Mouse (Mus musculus) kidney, postnatal 0 days (tissue): ENCODE measurements around the gene Strip1. TPM values are rescaled to one million over a fixed set of nuclear protein-coding genes. Genes with fewer than 3 reads are reported as not detected.
A peak's percentile ranks its signal among the peaks of the same experiment; 100 is the strongest.

Source experiments
- ATAC-seq: fragments of 200-750 bp; cut with Nextera tagmentation; replicated peaks from 2 replicates; pipeline ENCODE4 v1.8.0; 2017; ENCODE audit warnings: low read depth, moderate number of reproducible peaks, moderate TSS enrichment, moderate library complexity; ENCODE audit not compliant: low FRiP score
- DNase-seq: peaks from one replicate; pipeline ENCODE4 v3.0.0-alpha.2; 2016; ENCODE audit warnings: low spot score
- H3K27ac ChIP-seq: fragments of 300-500 bp; sonication (generic); 2 replicates; pipeline ENCODE4 v1.5.1; 2014; ENCODE audit warnings: mild to moderate bottlenecking
- H3K27me3 ChIP-seq: fragments of 300-500 bp; sonication (generic); 2 replicates; pipeline ENCODE4 v1.6.1; 2014; ENCODE audit warnings: low read length, mixed read lengths; ENCODE audit not compliant: insufficient read depth
- H3K36me3 ChIP-seq: fragments of 300-500 bp; sonication (generic); 2 replicates; pipeline ENCODE4 v1.6.1; 2014; ENCODE audit warnings: low read length, mixed read lengths; ENCODE audit not compliant: insufficient read depth
- H3K4me1 ChIP-seq: fragments of 300-500 bp; sonication (generic); replicated peaks from 2 replicates; pipeline ENCODE4 v1.6.1; 2014; ENCODE audit warnings: antibody characterized with exemption, low read length, mixed read lengths; ENCODE audit not compliant: insufficient read depth
- H3K4me2 ChIP-seq: fragments of 300-500 bp; sonication (generic); 2 replicates; pipeline ENCODE4 v1.6.1; 2014; ENCODE audit warnings: mild to moderate bottlenecking, low read length, moderate library complexity, mixed read lengths
- H3K4me3 ChIP-seq: fragments of 300-500 bp; sonication (generic); replicated peaks from 2 replicates; pipeline ENCODE4 v1.5.1; 2014; ENCODE audit warnings: low read depth, low read length
- H3K9ac ChIP-seq: fragments of 300-500 bp; sonication (generic); 2 replicates; pipeline ENCODE4 v1.6.1; 2014; ENCODE audit warnings: low read depth, low read length
- H3K9me3 ChIP-seq: fragments of 300-500 bp; sonication (generic); replicated peaks from 2 replicates; pipeline ENCODE4 v1.6.1; 2016; ENCODE audit warnings: low read length, inconsistent platforms, mixed read lengths
- CTCF ChIP-seq: IDR thresholded peaks from 2 replicates; pipeline ENCODE4 v1.5.1; 2016; ENCODE audit warnings: antibody characterized with exemption, low read depth, mild to moderate bottlenecking, moderate library complexity
- WGBS: fragments of 180-500 bp; shearing (Covaris S2); extraction: QIAGEN DNeasy Blood & Tissue Kit; methylation state at CpG from one replicate; pipeline ENCODE4 v1.1.7; 2014; 5-methylcytosine and 5-hydroxymethylcytosine counted together
- polyA plus RNA-seq: library from polyadenylated mRNA; unstranded; fragments of >200 nt; fragmentation: Nextera tagmentation; extraction: Ambion mirVana; gene quantifications from 2 replicates; pipeline ENCODE4 v1.2.1, GENCODE M21; 2015

Strip1 gene
- polyA plus RNA-seq, 1 experiment from 2014 or later = 34.9 TPM

- 11% methylated on average over 22 of the region's 22 CpGs for WGBS
- H3K4me3 ChIP-seq = no peak overlapping the region
- H3K36me3 ChIP-seq = no peaks in the 10 kb centered on the region
- no peak for DNase-seq
- peaks cover 71% of the 10 kb centered on the region for H3K27me3 ChIP-seq
- no peak for ATAC-seq
- H3K4me2 ChIP-seq = no peak overlapping the region
- TF ChIP-seq CTCF = peak; percentile 23; the same call in 1 of the 2 replicates
- no peak overlapping the region for H3K9ac ChIP-seq
- no peaks in the 10 kb centered on the region for H3K9me3 ChIP-seq
- peaks cover 4% of the 10 kb centered on the region for H3K4me1 ChIP-seq
- no peak overlapping the region for H3K27ac ChIP-seq
Observed at GRCm38 (mm10) chr3:107597586-107598389, 33.7 kb downstream of the Strip1 start.

- no peak for DNase-seq
Observed at GRCm38 (mm10) chr3:107597134-107597533, 34.4 kb downstream of the Strip1 start.

GRCm38 (mm10) chr3:107596559-107596958, 34.9 kb downstream of the Strip1 start:
- WGBS = 1% methylated on average over 26 of the region's 26 CpGs
- peaks cover 4% of the 10 kb centered on the region for H3K4me1 ChIP-seq
- ATAC-seq (no peak), DNase-seq (no peak)
- TF ChIP-seq CTCF = no peak
- H3K9ac ChIP-seq = no peak overlapping the region
- peaks cover 73% of the 10 kb centered on the region for H3K27me3 ChIP-seq
- no peak overlapping the region; the same call in 1 of the 2 replicates for H3K4me3 ChIP-seq
- H3K36me3 ChIP-seq = no peaks in the 10 kb centered on the region
- H3K27ac ChIP-seq = no peak overlapping the region
- no peaks in the 10 kb centered on the region for H3K9me3 ChIP-seq
- no peak overlapping the region for H3K4me2 ChIP-seq

More at GRCm38 (mm10) chr3:107597134-107597533, 34.4 kb downstream of the Strip1 start:
- Histone ChIP-seq H3K36me3 (no peaks in the 10 kb centered on the region), H3K4me2 (no peak overlapping the region), H3K4me3 (no peak overlapping the region), H3K27me3 (peaks cover 73% of the 10 kb centered on the region), H3K4me1 (peaks cover 4% of the 10 kb centered on the region), H3K27ac (no peak overlapping the region), H3K9ac (no peak overlapping the region), H3K9me3 (no peaks in the 10 kb centered on the region)
- 2% methylated on average over 21 of the region's 24 CpGs for WGBS
- ATAC-seq = no peak
- no peak for TF ChIP-seq CTCF

GRCm38 (mm10) chr3:107595938-107596461, 35.5 kb downstream of the Strip1 start:
- DNase-seq (no peak), ATAC-seq (no peak)
- Histone ChIP-seq H3K27me3 (peaks cover 70% of the 10 kb centered on the region), H3K36me3 (no peaks in the 10 kb centered on the region), H3K4me2 (peak overlapping the region; percentile 57; the same call in 1 of the 2 replicates), H3K27ac (no peak overlapping the region), H3K9me3 (no peaks in the 10 kb centered on the region), H3K4me3 (peak overlapping the region; percentile 35; the same call in 1 of the 2 replicates), H3K9ac (no peak overlapping the region), H3K4me1 (peaks cover 4% of the 10 kb centered on the region)
- 3% methylated on average over 34 of the region's 34 CpGs for WGBS
- no peak for TF ChIP-seq CTCF

GRCm38 (mm10) chr3:107595264-107595937, 36.1 kb downstream of the Strip1 start:
- H3K4me1 ChIP-seq = peaks cover 4% of the 10 kb centered on the region
- H3K36me3 ChIP-seq = no peaks in the 10 kb centered on the region
- no peak overlapping the region for H3K27ac ChIP-seq
- DNase-seq (no peak), ATAC-seq (no peak; the same call in 1 of the 2 replicates)
- H3K27me3 ChIP-seq = peaks cover 66% of the 10 kb centered on the region
- H3K4me3 ChIP-seq = peak overlapping the region; percentile 35
- no peak overlapping the region for H3K9ac ChIP-seq
- H3K9me3 ChIP-seq = no peaks in the 10 kb centered on the region
- peak overlapping the region; percentile 57 for H3K4me2 ChIP-seq
- under 1% methylated on average over 48 of the region's 50 CpGs for WGBS
- TF ChIP-seq CTCF = no peak

GRCm38 (mm10) chr3:107594662-107595263, 36.7 kb downstream of the Strip1 start, which contains the start of gene Alx3:
Alx3 (plus strand) TSS chr3:107595031.
- H3K27me3 ChIP-seq = peaks cover 60% of the 10 kb centered on the region
- WGBS = 2% methylated on average over 33 of the region's 46 CpGs
- H3K4me3 ChIP-seq = peak within 1 kb of the TSS; percentile 35
- H3K9me3 ChIP-seq = no peaks in the 10 kb centered on the region
- DNase-seq = no peak
- no peak within 1 kb of the TSS for H3K9ac ChIP-seq
- H3K4me1 ChIP-seq = peaks cover 4% of the 10 kb centered on the region
- no peaks in the 10 kb centered on the region for H3K36me3 ChIP-seq
- H3K27ac ChIP-seq = no peak within 1 kb of the TSS
- no peak; the same call in 1 of the 2 replicates for ATAC-seq
- TF ChIP-seq CTCF = no peak
- peak within 1 kb of the TSS; percentile 57 for H3K4me2 ChIP-seq
